Mouse (Mus musculus): ENCODE data around the gene 6430550D23Rik. TPM values are rescaled to one million over a fixed set of nuclear protein-coding genes. Genes with fewer than 3 reads are reported as not detected.

Gene 6430550D23Rik
- polyA plus RNA-seq, 1 experiment from 2014 or later = 1.4 TPM

DNA sequence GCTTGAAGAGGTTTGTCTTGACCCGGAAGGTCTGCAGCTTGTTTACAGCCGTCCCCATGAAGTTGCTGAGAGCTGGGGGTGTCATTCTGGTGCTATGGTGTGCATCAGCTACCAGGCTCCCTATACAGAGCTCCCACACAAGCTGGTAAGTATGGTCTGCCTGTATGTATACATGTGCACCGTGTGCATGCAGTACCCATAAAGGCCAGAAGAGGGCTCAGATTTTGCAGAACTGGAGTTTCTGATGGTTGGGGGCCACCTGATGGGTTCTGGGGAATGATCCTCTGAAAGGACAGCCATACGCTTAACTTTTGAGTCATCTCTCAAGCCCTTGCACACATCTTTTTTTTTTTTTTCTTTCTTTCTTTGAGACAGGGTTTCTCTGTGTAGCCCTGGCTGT, 2.4 kb downstream of the 6430550D23Rik start:
- no peaks in the 10 kb centered on the region for H3K27me3 ChIP-seq (replicated peaks; ENCODE audit: control insufficient read depth, insufficient read depth, low read length)
- no peak overlapping the region for H3K4me2 ChIP-seq (ENCODE audit: low read length)
- H3K4me3 ChIP-seq (ENCODE audit: low read depth, low read length) = no peak overlapping the region
- 0 out of 2 replicates have a peak, but pooled peaks cover 3% of the 10 kb centered on the region for H3K9me3 ChIP-seq (ENCODE audit: control insufficient read depth, low read length)
- 93% methylated on average over 4 of the region's 4 CpGs for WGBS
- DNase-seq (ENCODE audit: low spot score) (no peak), ATAC-seq (replicated peaks; ENCODE audit: low FRiP score, low TSS enrichment, low read depth) (no peak)
- H3K4me1 ChIP-seq (replicated peaks; ENCODE audit: control insufficient read depth, insufficient read depth, low read length) = peaks cover 6% of the 10 kb centered on the region
- peaks cover 24% of the 10 kb centered on the region for H3K36me3 ChIP-seq (ENCODE audit: control insufficient read depth, insufficient read depth, low read length)
- no peak overlapping the region for H3K9ac ChIP-seq (ENCODE audit: low read length)
- no peak overlapping the region for H3K27ac ChIP-seq (ENCODE audit: low read depth)

GRCm38 (mm10) chr2:155991863-155992321, 15.9 kb downstream of the 6430550D23Rik start:
- peaks cover 98% of the 10 kb centered on the region for H3K36me3 ChIP-seq (ENCODE audit: control insufficient read depth, insufficient read depth, low read length)
- H3K9me3 ChIP-seq (ENCODE audit: control insufficient read depth, low read length) = no peaks in the 10 kb centered on the region
- no peak overlapping the region for H3K4me2 ChIP-seq (ENCODE audit: low read length)
- no peak for ATAC-seq (replicated peaks; ENCODE audit: low FRiP score, low TSS enrichment, low read depth)
- no peak overlapping the region for H3K4me3 ChIP-seq (ENCODE audit: low read depth, low read length)
- no peaks in the 10 kb centered on the region for H3K27me3 ChIP-seq (replicated peaks; ENCODE audit: control insufficient read depth, insufficient read depth, low read length)
- no peaks in the 10 kb centered on the region for H3K4me1 ChIP-seq (replicated peaks; ENCODE audit: control insufficient read depth, insufficient read depth, low read length)
- H3K9ac ChIP-seq (ENCODE audit: low read length) = no peak overlapping the region
- no peak for DNase-seq (ENCODE audit: low spot score)
- WGBS = 91% methylated on average over 14 of the region's 14 CpGs
- H3K27ac ChIP-seq (ENCODE audit: low read depth) = no peak overlapping the region

DNA sequence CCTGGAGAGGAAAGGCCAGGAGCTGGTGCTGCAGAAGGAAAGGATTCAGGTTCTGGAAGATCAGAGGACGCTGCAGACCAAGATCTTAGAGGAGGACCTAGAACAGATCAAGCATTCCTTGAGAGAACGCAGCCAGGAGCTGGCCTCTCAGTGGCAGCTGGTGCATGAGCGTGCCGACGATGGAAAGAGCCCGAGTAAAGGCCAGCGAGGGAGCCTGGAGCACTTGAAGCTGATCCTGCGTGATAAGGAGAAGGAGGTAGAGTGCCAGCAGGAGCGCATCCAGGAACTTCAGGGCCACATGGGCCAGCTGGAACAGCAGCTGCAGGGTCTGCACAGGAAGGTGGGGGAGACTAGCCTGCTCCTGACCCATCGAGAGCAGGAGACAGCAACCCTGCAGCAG, 16.6 kb downstream of the 6430550D23Rik start:
- Histone ChIP-seq H3K27me3 (replicated peaks; ENCODE audit: control insufficient read depth, insufficient read depth, low read length) (no peaks in the 10 kb centered on the region), H3K36me3 (ENCODE audit: control insufficient read depth, insufficient read depth, low read length) (peaks cover 98% of the 10 kb centered on the region), H3K9ac (ENCODE audit: low read length) (no peak overlapping the region), H3K4me2 (ENCODE audit: low read length) (no peak overlapping the region), H3K4me1 (replicated peaks; ENCODE audit: control insufficient read depth, insufficient read depth, low read length) (no peaks in the 10 kb centered on the region), H3K9me3 (ENCODE audit: control insufficient read depth, low read length) (no peaks in the 10 kb centered on the region), H3K27ac (ENCODE audit: low read depth) (no peak overlapping the region), H3K4me3 (ENCODE audit: low read depth, low read length) (no peak overlapping the region)
- ATAC-seq (replicated peaks; ENCODE audit: low FRiP score, low TSS enrichment, low read depth) = no peak
- no peak for DNase-seq (ENCODE audit: low spot score)
- 91% methylated on average over 10 of the region's 10 CpGs for WGBS

DNA sequence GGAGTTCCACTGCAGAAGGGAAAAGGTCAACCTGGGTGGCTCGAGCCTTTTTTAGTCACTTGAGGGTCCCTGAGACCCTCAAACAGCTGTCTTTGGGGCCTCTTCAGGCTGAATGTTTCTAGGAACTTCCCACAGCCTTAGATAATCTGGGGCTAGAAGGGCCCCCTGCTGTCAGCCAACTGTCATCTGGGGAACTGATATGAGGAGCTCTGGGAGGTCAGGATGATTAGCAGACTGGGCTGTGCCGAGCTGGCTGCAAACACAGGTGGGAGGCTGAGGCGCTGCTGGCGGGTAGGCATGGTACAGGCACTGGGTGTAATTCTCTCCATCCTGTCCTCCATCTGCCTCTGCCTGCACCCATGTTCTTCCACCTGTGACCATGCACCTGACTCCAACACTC, 18.7 kb downstream of the 6430550D23Rik start:
- DNase-seq (ENCODE audit: low spot score) (no peak), ATAC-seq (replicated peaks; ENCODE audit: low FRiP score, low TSS enrichment, low read depth) (no peak)
- H3K27ac ChIP-seq (ENCODE audit: low read depth) = no peak overlapping the region
- peaks cover 98% of the 10 kb centered on the region for H3K36me3 ChIP-seq (ENCODE audit: control insufficient read depth, insufficient read depth, low read length)
- WGBS = 63% methylated on average over 4 of the region's 4 CpGs
- no peaks in the 10 kb centered on the region for H3K4me1 ChIP-seq (replicated peaks; ENCODE audit: control insufficient read depth, insufficient read depth, low read length)
- H3K9me3 ChIP-seq (ENCODE audit: control insufficient read depth, low read length) = no peaks in the 10 kb centered on the region
- H3K9ac ChIP-seq (ENCODE audit: low read length) = no peak overlapping the region
- no peak overlapping the region for H3K4me2 ChIP-seq (ENCODE audit: low read length)
- no peak overlapping the region for H3K4me3 ChIP-seq (ENCODE audit: low read depth, low read length)
- no peaks in the 10 kb centered on the region for H3K27me3 ChIP-seq (replicated peaks; ENCODE audit: control insufficient read depth, insufficient read depth, low read length)

- no peaks in the 10 kb centered on the region for H3K4me1 ChIP-seq (replicated peaks; ENCODE audit: control insufficient read depth, insufficient read depth, low read length)
- no peak overlapping the region for H3K27ac ChIP-seq (ENCODE audit: low read depth)
- WGBS = 94% methylated on average over 6 of the region's 6 CpGs
- H3K9me3 ChIP-seq (ENCODE audit: control insufficient read depth, low read length) = no peaks in the 10 kb centered on the region
- no peak overlapping the region for H3K4me2 ChIP-seq (ENCODE audit: low read length)
- DNase-seq (ENCODE audit: low spot score) (no peak), ATAC-seq (replicated peaks; ENCODE audit: low FRiP score, low TSS enrichment, low read depth) (no peak)
- H3K9ac ChIP-seq (ENCODE audit: low read length) = no peak overlapping the region
- H3K27me3 ChIP-seq (replicated peaks; ENCODE audit: control insufficient read depth, insufficient read depth, low read length) = no peaks in the 10 kb centered on the region
- no peak overlapping the region for H3K4me3 ChIP-seq (ENCODE audit: low read depth, low read length)
- peaks cover 99% of the 10 kb centered on the region for H3K36me3 ChIP-seq (ENCODE audit: control insufficient read depth, insufficient read depth, low read length)
Measured at GRCm38 (mm10) chr2:155987131-155987530, 20.6 kb downstream of the 6430550D23Rik start.

GRCm38 (mm10) chr2:155985776-155986175, 22.0 kb downstream of the 6430550D23Rik start:
- H3K4me1 ChIP-seq (replicated peaks; ENCODE audit: control insufficient read depth, insufficient read depth, low read length) = no peaks in the 10 kb centered on the region
- H3K27ac ChIP-seq (ENCODE audit: low read depth) = no peak overlapping the region
- H3K9me3 ChIP-seq (ENCODE audit: control insufficient read depth, low read length) = no peaks in the 10 kb centered on the region
- ATAC-seq (replicated peaks; ENCODE audit: low FRiP score, low TSS enrichment, low read depth) = no peak
- no peak overlapping the region for H3K4me3 ChIP-seq (ENCODE audit: low read depth, low read length)
- no peak for DNase-seq (ENCODE audit: low spot score)
- H3K4me2 ChIP-seq (ENCODE audit: low read length) = no peak overlapping the region
- H3K9ac ChIP-seq (ENCODE audit: low read length) = no peak overlapping the region
- WGBS = 91% methylated on average over 7 of the region's 7 CpGs
- H3K36me3 ChIP-seq (ENCODE audit: control insufficient read depth, insufficient read depth, low read length) = peaks cover 99% of the 10 kb centered on the region
- no peaks in the 10 kb centered on the region for H3K27me3 ChIP-seq (replicated peaks; ENCODE audit: control insufficient read depth, insufficient read depth, low read length)

GRCm38 (mm10) chr2:155979328-155979991, 28.3 kb downstream of the 6430550D23Rik start:
- WGBS = 86% methylated on average over 5 of the region's 5 CpGs
- ATAC-seq (replicated peaks; ENCODE audit: low FRiP score, low TSS enrichment, low read depth) (no peak), DNase-seq (ENCODE audit: low spot score) (no peak)
- Histone ChIP-seq H3K4me2 (ENCODE audit: low read length) (no peak overlapping the region), H3K36me3 (ENCODE audit: control insufficient read depth, insufficient read depth, low read length) (peaks cover 92% of the 10 kb centered on the region), H3K27me3 (replicated peaks; ENCODE audit: control insufficient read depth, insufficient read depth, low read length) (no peaks in the 10 kb centered on the region), H3K27ac (ENCODE audit: low read depth) (no peak overlapping the region), H3K9ac (ENCODE audit: low read length) (no peak overlapping the region), H3K4me3 (ENCODE audit: low read depth, low read length) (no peak overlapping the region), H3K4me1 (replicated peaks; ENCODE audit: control insufficient read depth, insufficient read depth, low read length) (no peaks in the 10 kb centered on the region), H3K9me3 (ENCODE audit: control insufficient read depth, low read length) (no peaks in the 10 kb centered on the region)

DNA sequence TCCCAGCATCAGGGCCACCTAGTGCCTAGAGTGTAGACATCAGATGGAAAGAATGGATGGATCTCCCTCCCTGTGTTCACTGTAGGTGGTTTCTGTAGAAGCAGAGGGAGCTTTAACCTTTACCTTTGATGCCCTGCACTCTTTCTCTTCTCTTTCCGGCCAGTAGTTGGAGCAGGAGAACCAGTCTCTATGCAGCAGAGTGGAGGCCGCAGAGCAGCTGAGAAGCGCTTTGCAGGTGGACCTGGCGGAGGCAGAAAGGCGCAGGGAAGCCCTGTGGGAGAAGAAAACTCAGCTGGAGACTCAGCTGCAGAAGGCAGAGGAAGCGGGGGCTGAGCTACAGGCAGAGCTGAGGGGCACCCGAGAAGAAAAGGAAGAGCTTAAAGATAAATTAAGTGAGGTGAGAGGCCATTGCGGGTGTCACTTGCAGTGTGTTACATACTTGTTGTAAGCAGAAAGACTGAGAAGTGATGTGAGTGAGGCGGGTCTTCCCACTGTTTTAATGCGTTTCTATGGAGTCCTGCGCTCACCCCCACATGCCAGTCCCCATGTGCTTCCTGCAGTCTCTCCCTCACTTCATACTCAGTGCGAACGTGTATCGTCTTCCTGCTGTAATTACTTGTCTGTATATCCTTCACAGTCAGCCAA, 33.6 kb downstream of the 6430550D23Rik start:
- no peak for ATAC-seq (replicated peaks; ENCODE audit: low FRiP score, low TSS enrichment, low read depth)
- H3K4me3 ChIP-seq (ENCODE audit: low read depth, low read length) = no peak overlapping the region
- no peak for DNase-seq (ENCODE audit: low spot score)
- H3K4me2 ChIP-seq (ENCODE audit: low read length) = no peak overlapping the region
- no peak overlapping the region for H3K9ac ChIP-seq (ENCODE audit: low read length)
- H3K4me1 ChIP-seq (replicated peaks; ENCODE audit: control insufficient read depth, insufficient read depth, low read length) = no peaks in the 10 kb centered on the region
- 84% methylated on average over 14 of the region's 14 CpGs for WGBS
- H3K36me3 ChIP-seq (ENCODE audit: control insufficient read depth, insufficient read depth, low read length) = peaks cover 88% of the 10 kb centered on the region
- no peaks in the 10 kb centered on the region for H3K27me3 ChIP-seq (replicated peaks; ENCODE audit: control insufficient read depth, insufficient read depth, low read length)
- H3K27ac ChIP-seq (ENCODE audit: low read depth) = no peak overlapping the region
- H3K9me3 ChIP-seq (ENCODE audit: control insufficient read depth, low read length) = no peaks in the 10 kb centered on the region

DNA sequence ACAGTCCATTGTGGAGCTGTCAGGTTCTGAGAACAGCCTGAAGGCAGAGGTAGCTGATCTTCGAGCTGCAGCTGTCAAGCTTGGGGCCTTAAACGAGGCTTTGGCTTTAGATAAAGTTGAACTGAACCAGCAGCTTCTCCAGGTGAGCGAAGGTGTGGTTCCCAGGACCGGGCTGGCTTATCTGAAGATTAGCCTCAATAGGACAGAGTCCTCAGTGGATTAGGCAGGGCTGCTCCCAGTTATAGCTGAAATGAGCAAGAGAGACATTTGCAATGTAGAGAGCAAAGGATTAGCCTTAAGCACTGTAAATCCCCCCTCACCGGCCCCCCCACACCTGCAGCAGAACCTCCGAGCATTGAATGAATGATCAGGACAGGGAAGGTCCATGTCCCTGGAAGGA, 34.4 kb downstream of the 6430550D23Rik start:
- H3K4me2 ChIP-seq (ENCODE audit: low read length) = no peak overlapping the region
- peaks cover 93% of the 10 kb centered on the region for H3K36me3 ChIP-seq (ENCODE audit: control insufficient read depth, insufficient read depth, low read length)
- H3K27me3 ChIP-seq (replicated peaks; ENCODE audit: control insufficient read depth, insufficient read depth, low read length) = no peaks in the 10 kb centered on the region
- H3K4me1 ChIP-seq (replicated peaks; ENCODE audit: control insufficient read depth, insufficient read depth, low read length) = no peaks in the 10 kb centered on the region
- H3K9ac ChIP-seq (ENCODE audit: low read length) = no peak overlapping the region
- DNase-seq (ENCODE audit: low spot score) = no peak
- no peak overlapping the region for H3K27ac ChIP-seq (ENCODE audit: low read depth)
- no peaks in the 10 kb centered on the region for H3K9me3 ChIP-seq (ENCODE audit: control insufficient read depth, low read length)
- no peak for ATAC-seq (replicated peaks; ENCODE audit: low FRiP score, low TSS enrichment, low read depth)
- WGBS = 77% methylated on average over 6 of the region's 6 CpGs
- H3K4me3 ChIP-seq (ENCODE audit: low read depth, low read length) = no peak overlapping the region
